Mouse (Mus musculus) Patski (cell line): ENCODE data around the gene Fam208b. TPM values are rescaled to one million over a fixed set of nuclear protein-coding genes. Genes with fewer than 3 reads are reported as not detected.

Source experiments
- ATAC-seq: fragments of 100-300 bp; one replicate; pipeline ENCODE4 v1.8.0; 2021
- CTCF ChIA-PET: fragments of 350-600 bp; sonication (Branson Sonifier 250); formaldehyde crosslinking; loops from one replicate; lab custom pipeline; 2022; ENCODE audit warnings: inconsistent platforms; lab: Charles Lee
- POLR2A ChIA-PET: fragments of 350-600 bp; sonication (Branson Sonifier 250); formaldehyde crosslinking; loops from one replicate; lab custom pipeline; 2022; ENCODE audit warnings: antibody characterized with exemption, inconsistent platforms; lab: Charles Lee
- DNase-seq: peaks from one replicate; pipeline ENCODE4 v3.0.0-alpha.2; 2011; ENCODE audit warnings: low read depth, low spot score
- H3K27me3 ChIP-seq: fragments of 371-371 bp; one replicate; pipeline ENCODE4 v1.5.1; 2021
- CTCF ChIP-seq: fragments of 100-300 bp; IDR thresholded peaks from one replicate; pipeline ENCODE4 v1.5.1; 2021
- in situ Hi-C: fragments of 300-500 bp; cut with MboI; formaldehyde crosslinking; loops from 3 replicates; pipeline ENCODE4 v1.11.1; 2018; ENCODE audit warnings: low pct_unique_long_range_greater_than_20kb, mixed read lengths
- polyA plus RNA-seq: library from polyadenylated mRNA; unstranded; gene quantifications from one replicate; pipeline ENCODE4 v1.2.3, GENCODE M21; 2021

The Fam208b gene
- polyA plus RNA-seq, result 26.3 TPM

DNA sequence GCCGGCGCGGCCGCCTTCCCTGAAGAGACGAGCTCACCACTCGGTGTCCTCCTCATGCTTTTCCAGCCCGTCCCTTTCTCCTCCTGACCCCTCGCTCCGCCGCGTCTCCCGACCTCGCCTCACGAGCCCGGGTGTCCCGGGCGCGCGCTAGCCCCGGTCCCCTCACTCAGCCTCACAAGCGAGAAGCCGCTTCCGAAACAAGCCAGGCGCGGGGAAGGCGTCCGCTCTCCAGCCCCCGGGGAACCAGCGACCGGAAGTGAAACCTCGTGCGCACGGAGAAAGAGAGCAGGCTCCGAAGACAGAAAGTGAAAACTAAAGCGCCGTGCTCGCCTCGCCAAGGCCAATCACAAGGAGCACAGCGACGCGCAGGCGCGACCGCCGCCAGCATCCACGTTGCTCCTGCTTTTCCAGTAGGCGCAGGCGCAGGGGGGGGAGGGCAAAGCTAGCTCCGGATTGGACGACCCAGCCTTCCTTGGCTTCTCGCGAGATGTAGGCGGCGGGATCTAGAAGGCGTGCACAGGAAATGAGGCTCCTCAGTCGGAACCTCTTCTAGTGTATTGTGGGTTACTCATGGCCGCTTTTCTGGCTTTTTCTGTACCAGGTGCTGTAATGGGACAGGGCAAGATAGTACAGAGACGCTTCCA, at the start of gene Fam208b:
Fam208b (minus strand) TSS at position 314 of the 644 bp plus-strand sequence.
- TF ChIP-seq CTCF, result no peak
- H3K27me3 ChIP-seq, result no peaks in the 10 kb centered on the region
- peak; percentile 95 for ATAC-seq
- in situ Hi-C loops, result no loop called here
- CTCF ChIA-PET, result interaction anchor here (0.9 to 2.1 kb wide), 2 partner anchors 12 to 20 kb away, joined by 3 to 7 read pairs; no protein-coding TSS in a partner anchor
- POLR2A ChIA-PET, result interaction anchor here (0.9 to 1.2 kb wide), 2 partner anchors 9 to 17 kb away, joined by 3 read pairs; no protein-coding TSS in a partner anchor
- DNase-seq, result peak; percentile 84

DNA sequence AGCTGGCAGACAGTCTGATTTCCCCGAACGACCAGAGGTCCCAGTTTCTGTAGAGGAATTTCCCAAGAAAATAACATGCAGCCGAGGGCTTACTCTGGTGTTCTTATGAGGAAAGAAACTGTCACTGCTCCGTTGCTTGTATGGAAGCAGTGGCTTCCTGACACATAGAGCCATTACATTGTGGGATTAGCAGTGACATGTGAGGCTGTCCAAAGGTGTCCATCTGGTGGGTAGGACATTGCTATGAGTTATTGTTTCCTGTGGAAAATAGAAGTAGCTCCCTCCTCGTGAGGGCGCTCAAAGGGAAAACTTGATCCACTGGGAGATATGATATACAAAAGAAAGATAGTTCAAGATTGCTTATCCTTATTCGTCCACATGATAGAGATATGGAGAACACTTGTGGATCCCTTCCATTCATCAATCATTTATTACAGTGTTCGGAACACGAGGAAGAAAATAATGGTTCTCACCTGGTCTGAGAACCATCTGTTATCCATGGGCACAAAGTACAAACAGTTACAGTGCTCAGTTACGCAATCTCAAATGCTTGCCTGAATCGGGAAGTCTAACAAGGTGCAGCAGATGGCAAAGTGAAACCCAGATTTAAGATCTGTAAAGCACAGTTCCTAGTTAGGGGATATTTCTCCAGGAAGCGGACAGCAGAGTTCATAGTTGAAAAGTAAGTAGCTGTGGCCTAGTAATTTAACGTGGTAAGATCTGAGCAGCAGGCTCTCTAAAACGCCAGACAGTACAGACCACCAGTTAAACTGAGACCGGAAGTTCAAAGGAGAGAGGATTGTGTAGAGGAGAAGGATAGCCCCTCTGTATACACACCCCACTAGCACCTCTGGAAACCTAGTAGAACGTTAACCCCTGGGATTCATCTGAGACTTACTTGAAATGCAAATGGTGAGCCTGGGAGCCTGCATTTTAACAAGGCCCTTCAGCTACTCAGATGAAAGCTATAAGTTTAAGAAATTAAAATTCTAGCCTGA, 48.6 kb upstream of the Fam208b start:
- in situ Hi-C loops, result loop anchor here (10.0 to 25.0 kb wide), 3 partner anchors 245 to 928 kb away; partner anchors contain the start of gene Akr1c12
- TF ChIP-seq CTCF, result no peak
- no peak for ATAC-seq
- H3K27me3 ChIP-seq, result no peaks in the 10 kb centered on the region
- CTCF ChIA-PET, result interaction anchor here (1.2 to 3.1 kb wide), 6 partner anchors 12 to 342 kb away, joined by 3 to 11 read pairs (median 3); no protein-coding TSS in a partner anchor
- DNase-seq, result no peak
- POLR2A ChIA-PET, result no interaction called here

GRCm38 (mm10) chr13:3654432-3654831, 43.5 kb upstream of the Fam208b start:
- in situ Hi-C loops, result loop anchor here (10.0 to 25.0 kb wide), 3 partner anchors 240 to 933 kb away; partner anchors contain the start of gene Akr1c12
- ATAC-seq (no peak), DNase-seq (no peak)
- no peaks in the 10 kb centered on the region for H3K27me3 ChIP-seq
- POLR2A ChIA-PET, result no interaction called here
- TF ChIP-seq CTCF, result no peak
- CTCF ChIA-PET, result no interaction called here

DNA sequence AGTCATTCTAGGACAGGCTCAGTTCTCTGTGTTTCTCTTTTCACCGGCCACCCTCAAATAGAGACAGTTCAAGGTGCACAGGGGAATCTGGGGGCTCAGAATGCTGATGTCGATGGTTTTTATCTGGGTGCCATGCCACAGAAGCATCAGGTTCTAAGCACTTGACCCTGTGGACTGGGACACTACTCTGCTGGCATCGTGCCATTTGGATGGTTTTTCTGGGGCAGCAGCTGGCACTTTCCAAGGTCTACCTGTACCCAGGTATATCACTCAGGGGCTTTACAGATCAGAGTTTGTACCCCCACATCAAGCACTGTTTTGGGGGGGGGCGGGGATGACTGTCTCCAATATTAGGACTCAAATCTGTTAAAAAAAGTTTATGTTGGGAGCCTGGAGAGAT, 39.7 kb upstream of the Fam208b start:
- no peak for TF ChIP-seq CTCF
- DNase-seq (no peak), ATAC-seq (no peak)
- no peaks in the 10 kb centered on the region for H3K27me3 ChIP-seq
- in situ Hi-C loops, result loop anchor here (10.0 to 25.0 kb wide), 3 partner anchors 236 to 937 kb away; partner anchors contain the start of gene Akr1c12
- ChIA-PET POLR2A (interaction anchor here (0.6 kb wide), 1 partner anchor 1749 kb away, joined by 3 read pairs; no protein-coding TSS in a partner anchor), CTCF (no interaction called here)

DNA sequence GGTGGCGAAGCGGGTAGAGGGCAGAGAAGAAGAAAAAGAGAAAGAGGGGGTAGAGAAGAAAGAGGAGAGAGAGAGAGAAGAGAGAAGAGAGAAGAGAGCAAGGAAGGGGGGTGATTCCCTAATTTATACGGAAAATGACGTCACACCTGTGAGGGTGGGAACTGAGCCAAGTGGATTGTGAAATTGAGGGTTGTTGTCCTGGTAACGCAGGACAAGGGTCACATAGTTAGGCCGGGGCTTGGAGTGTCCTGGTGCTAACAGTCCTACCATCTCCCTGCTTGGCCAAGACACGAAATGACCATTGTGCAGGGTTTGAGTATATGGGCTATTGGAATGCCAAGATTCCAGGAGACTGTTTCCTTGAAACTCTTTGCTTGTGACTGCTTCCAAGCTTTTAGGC, 35.7 kb upstream of the Fam208b start:
- in situ Hi-C loops, result no loop called here
- no peak for TF ChIP-seq CTCF
- POLR2A ChIA-PET, result no interaction called here
- ATAC-seq, result no peak
- no peak for DNase-seq
- CTCF ChIA-PET, result no interaction called here
- no peaks in the 10 kb centered on the region for H3K27me3 ChIP-seq

DNA sequence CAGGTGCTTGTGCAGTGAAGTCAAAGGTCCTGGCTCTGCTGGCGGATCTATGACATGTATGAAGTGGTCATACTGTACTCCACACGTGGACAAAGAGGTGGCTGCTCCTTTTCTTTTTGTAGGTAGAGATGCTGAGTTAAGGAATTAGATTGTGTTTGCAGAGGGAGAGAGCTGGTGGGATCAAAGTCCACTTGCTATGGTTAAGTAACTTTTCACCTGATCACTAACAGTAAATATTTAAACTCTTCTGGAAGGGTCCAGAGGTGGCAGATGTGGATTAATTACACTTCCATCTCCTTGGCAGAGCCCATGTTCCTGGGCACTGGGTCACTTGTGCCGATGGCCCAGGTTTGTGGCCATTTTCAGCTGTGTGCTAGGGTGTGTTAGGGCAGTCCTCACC, 35.0 kb upstream of the Fam208b start:
- in situ Hi-C loops, result no loop called here
- no peak for ATAC-seq
- no peaks in the 10 kb centered on the region for H3K27me3 ChIP-seq
- CTCF ChIA-PET, result interaction anchor here (1.2 kb wide), 1 partner anchor 13 kb away, joined by 3 read pairs; no protein-coding TSS in a partner anchor
- no peak for TF ChIP-seq CTCF
- POLR2A ChIA-PET, result no interaction called here
- DNase-seq, result no peak

GRCm38 (mm10) chr13:3644871-3645270, 34.0 kb upstream of the Fam208b start:
- ATAC-seq (no peak), DNase-seq (no peak)
- ChIA-PET POLR2A (no interaction called here), CTCF (interaction anchor here (1.2 kb wide), 1 partner anchor 15 kb away, joined by 3 read pairs; no protein-coding TSS in a partner anchor)
- no peak for TF ChIP-seq CTCF
- in situ Hi-C loops, result no loop called here
- H3K27me3 ChIP-seq, result no peaks in the 10 kb centered on the region

GRCm38 (mm10) chr13:3642538-3642937, 31.6 kb upstream of the Fam208b start:
- TF ChIP-seq CTCF, result no peak
- ATAC-seq, result no peak
- CTCF ChIA-PET, result no interaction called here
- DNase-seq, result no peak
- POLR2A ChIA-PET, result no interaction called here
- in situ Hi-C loops, result no loop called here
- no peaks in the 10 kb centered on the region for H3K27me3 ChIP-seq

GRCm38 (mm10) chr13:3642049-3642448, 31.1 kb upstream of the Fam208b start:
- ChIA-PET POLR2A (no interaction called here), CTCF (interaction anchor here (1.2 kb wide), 1 partner anchor 11 kb away, joined by 3 read pairs; no protein-coding TSS in a partner anchor)
- no peak for DNase-seq
- in situ Hi-C loops, result no loop called here
- H3K27me3 ChIP-seq, result no peaks in the 10 kb centered on the region
- ATAC-seq, result peak; percentile 51
- TF ChIP-seq CTCF, result peak; percentile 55

GRCm38 (mm10) chr13:3636797-3637196, 25.9 kb upstream of the Fam208b start:
- CTCF ChIA-PET, result no interaction called here
- DNase-seq (no peak), ATAC-seq (no peak)
- H3K27me3 ChIP-seq, result no peaks in the 10 kb centered on the region
- no peak for TF ChIP-seq CTCF
- in situ Hi-C loops, result no loop called here
- POLR2A ChIA-PET, result no interaction called here
